Mouse (Mus musculus): Measurements from ENCODE around the gene T2. TPM values are rescaled to one million over a fixed set of nuclear protein-coding genes. Genes with fewer than 3 reads are reported as not detected.
"Not testable (repeated sequence)": the region's sequence is repeated elsewhere in the genome, so short reads cannot be mapped to it uniquely, and the experiment has no call there.

T2 gene
- polyA plus RNA-seq, 1 experiment, result not detected

GRCm38 (mm10) chr17:8390487-8390886 lies 34.7 kb downstream of the T2 start:
- 82% methylated on average over 4 of the region's 4 CpGs for WGBS
- H3K36me3 ChIP-seq (ENCODE audit: control insufficient read depth, insufficient read depth, low read length), result no peaks in the 10 kb centered on the region
- DNase-seq (ENCODE audit: low read depth in 1 of 2, low spot score in 2 of 2), result no peak
- TF ChIP-seq POLR2A (IDR thresholded peaks at IDR 0.05; ENCODE audit: low read depth, low read length), result no peak
- TF ChIP-seq CTCF (IDR thresholded peaks at IDR 0.05; ENCODE audit: extremely low read depth, insufficient read depth, insufficient read length, insufficient replicate concordance), result no peak
- no peak overlapping the region for H3K4me3 ChIP-seq (ENCODE audit: extremely low read depth, insufficient read depth, insufficient read length)
- H3K4me1 ChIP-seq (ENCODE audit: control insufficient read depth, insufficient read depth, insufficient read length), result peaks cover 4% of the 10 kb centered on the region; the same call in 1 of the 2 replicates
- no peak overlapping the region for H3K27ac ChIP-seq (ENCODE audit: insufficient read depth, low read length)
- H3K27me3 ChIP-seq (ENCODE audit: control insufficient read depth, insufficient read depth, low read length), result no peaks in the 10 kb centered on the region; the same call in 1 of the 2 replicates

DNA sequence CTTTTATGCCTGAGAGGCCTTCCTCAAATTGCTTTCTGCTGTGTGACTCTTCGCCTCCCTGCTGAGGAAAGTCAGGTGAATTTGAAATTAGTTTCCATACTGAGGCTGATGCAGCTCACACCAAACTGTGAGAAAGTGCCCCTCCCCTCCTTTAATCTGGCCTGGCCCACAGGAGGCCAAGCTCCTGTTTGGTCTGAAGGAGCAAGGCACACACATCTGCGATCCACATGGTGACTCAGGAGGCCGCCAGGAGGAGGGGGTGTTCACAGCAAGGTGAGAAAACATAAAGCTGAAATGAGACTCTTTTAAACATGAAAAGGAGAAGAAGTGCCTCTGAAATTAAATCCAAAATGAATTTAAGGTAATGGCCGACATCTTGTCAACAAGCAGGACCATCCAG lies 40.6 kb downstream of the T2 start:
- WGBS, result 85% methylated on average over 4 of the region's 4 CpGs
- H3K27me3 ChIP-seq (ENCODE audit: control insufficient read depth, insufficient read depth, low read length), result no peaks in the 10 kb centered on the region
- H3K27ac ChIP-seq (ENCODE audit: insufficient read depth, low read length), result no peak overlapping the region
- no peaks in the 10 kb centered on the region for H3K36me3 ChIP-seq (ENCODE audit: control insufficient read depth, insufficient read depth, low read length)
- TF ChIP-seq POLR2A (IDR thresholded peaks at IDR 0.05; ENCODE audit: low read depth, low read length), result no peak
- no peak for TF ChIP-seq CTCF (IDR thresholded peaks at IDR 0.05; ENCODE audit: extremely low read depth, insufficient read depth, insufficient read length, insufficient replicate concordance)
- H3K4me3 ChIP-seq (ENCODE audit: extremely low read depth, insufficient read depth, insufficient read length), result no peak overlapping the region
- no peaks in the 10 kb centered on the region for H3K4me1 ChIP-seq (ENCODE audit: control insufficient read depth, insufficient read depth, insufficient read length)
- DNase-seq (ENCODE audit: low read depth in 1 of 2, low spot score in 2 of 2), result no peak

DNA sequence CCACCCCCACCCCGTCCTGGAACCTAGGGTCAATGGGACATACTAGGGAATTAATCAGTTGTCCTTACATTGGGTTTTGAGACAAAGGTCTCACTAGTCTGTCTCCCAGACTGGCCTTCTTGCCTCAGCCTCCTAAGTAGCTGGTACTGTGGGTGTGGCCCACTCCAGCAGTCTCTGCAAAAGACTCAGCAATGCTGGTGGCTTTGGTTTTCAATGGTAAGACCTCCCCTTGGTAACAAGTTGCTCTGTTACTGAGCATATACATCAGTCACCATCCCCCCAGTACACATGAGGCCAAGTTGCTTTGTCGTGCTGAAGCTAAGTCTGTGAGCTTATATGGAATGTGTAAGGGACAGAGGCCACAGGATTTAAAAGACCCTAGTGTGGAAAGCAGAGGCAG lies 42.2 kb downstream of the T2 start:
- H3K27ac ChIP-seq (ENCODE audit: insufficient read depth, low read length), result no peak overlapping the region
- H3K27me3 ChIP-seq (ENCODE audit: control insufficient read depth, insufficient read depth, low read length), result no peaks in the 10 kb centered on the region
- no peaks in the 10 kb centered on the region for H3K36me3 ChIP-seq (ENCODE audit: control insufficient read depth, insufficient read depth, low read length)
- 79% methylated on average over 2 of the region's 2 CpGs for WGBS
- no peak overlapping the region for H3K4me3 ChIP-seq (ENCODE audit: extremely low read depth, insufficient read depth, insufficient read length)
- H3K4me1 ChIP-seq (ENCODE audit: control insufficient read depth, insufficient read depth, insufficient read length), result no peaks in the 10 kb centered on the region
- no peak for DNase-seq (ENCODE audit: low read depth in 1 of 2, low spot score in 2 of 2)
- TF ChIP-seq CTCF (IDR thresholded peaks at IDR 0.05; ENCODE audit: extremely low read depth, insufficient read depth, insufficient read length, insufficient replicate concordance) (no peak), POLR2A (IDR thresholded peaks at IDR 0.05; ENCODE audit: low read depth, low read length) (no peak)

GRCm38 (mm10) chr17:8403932-8404331 lies 48.1 kb downstream of the T2 start:
- DNase-seq (ENCODE audit: low read depth in 1 of 2, low spot score in 2 of 2); H3K4me1 ChIP-seq (ENCODE audit: control insufficient read depth, insufficient read depth, insufficient read length); H3K27ac ChIP-seq (ENCODE audit: insufficient read depth, low read length); H3K36me3 ChIP-seq (ENCODE audit: control insufficient read depth, insufficient read depth, low read length); H3K27me3 ChIP-seq (ENCODE audit: control insufficient read depth, insufficient read depth, low read length); H3K4me3 ChIP-seq (ENCODE audit: extremely low read depth, insufficient read depth, insufficient read length): not testable (repeated sequence)
- 57% methylated on average over 8 of the region's 8 CpGs for WGBS

- 72% methylated on average over 6 of the region's 6 CpGs for WGBS
- H3K27ac ChIP-seq (ENCODE audit: insufficient read depth, low read length), result no peak overlapping the region
- DNase-seq (ENCODE audit: low read depth in 1 of 2, low spot score in 2 of 2), result no peak
- H3K36me3 ChIP-seq (ENCODE audit: control insufficient read depth, insufficient read depth, low read length), result no peaks in the 10 kb centered on the region
- H3K4me3 ChIP-seq (ENCODE audit: extremely low read depth, insufficient read depth, insufficient read length), result no peak overlapping the region
- H3K27me3 ChIP-seq (ENCODE audit: control insufficient read depth, insufficient read depth, low read length), result no peaks in the 10 kb centered on the region
- TF ChIP-seq CTCF (IDR thresholded peaks at IDR 0.05; ENCODE audit: extremely low read depth, insufficient read depth, insufficient read length, insufficient replicate concordance) (no peak), POLR2A (IDR thresholded peaks at IDR 0.05; ENCODE audit: low read depth, low read length) (no peak)
- H3K4me1 ChIP-seq (ENCODE audit: control insufficient read depth, insufficient read depth, insufficient read length), result peaks cover 3% of the 10 kb centered on the region; the same call in 1 of the 2 replicates
Observed at GRCm38 (mm10) chr17:8406285-8406684, 50.5 kb downstream of the T2 start.

DNA sequence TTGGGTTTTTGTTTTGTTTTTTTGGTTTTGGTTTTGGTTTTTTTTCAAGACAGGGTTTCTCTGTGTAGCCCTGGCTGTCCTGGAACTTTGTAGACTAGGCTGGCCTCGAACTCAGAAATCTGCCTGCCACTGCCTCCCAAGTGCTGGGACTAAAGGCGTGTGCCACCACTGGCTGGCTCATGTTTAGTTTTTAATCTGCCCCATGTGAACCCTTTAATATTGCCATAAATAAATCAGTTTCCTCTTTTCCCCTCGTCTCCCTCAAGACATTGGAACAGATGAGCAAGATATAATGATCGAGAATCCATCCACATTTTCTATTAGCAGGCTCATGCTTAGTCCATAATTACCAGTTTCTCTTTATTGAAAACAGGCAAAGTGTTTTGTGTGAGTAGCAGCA lies 52.2 kb downstream of the T2 start:
- not testable (repeated sequence) for H3K36me3 ChIP-seq (ENCODE audit: control insufficient read depth, insufficient read depth, low read length); H3K4me1 ChIP-seq (ENCODE audit: control insufficient read depth, insufficient read depth, insufficient read length); H3K4me3 ChIP-seq (ENCODE audit: extremely low read depth, insufficient read depth, insufficient read length); DNase-seq (ENCODE audit: low read depth in 1 of 2, low spot score in 2 of 2); H3K27ac ChIP-seq (ENCODE audit: insufficient read depth, low read length); H3K27me3 ChIP-seq (ENCODE audit: control insufficient read depth, insufficient read depth, low read length)
- WGBS, result 66% methylated on average over 4 of the region's 4 CpGs

- no peaks in the 10 kb centered on the region for H3K27me3 ChIP-seq (ENCODE audit: control insufficient read depth, insufficient read depth, low read length)
- H3K4me3 ChIP-seq (ENCODE audit: extremely low read depth, insufficient read depth, insufficient read length), result no peak overlapping the region
- peaks cover 3% of the 10 kb centered on the region; the same call in 1 of the 2 replicates for H3K4me1 ChIP-seq (ENCODE audit: control insufficient read depth, insufficient read depth, insufficient read length)
- H3K27ac ChIP-seq (ENCODE audit: insufficient read depth, low read length), result no peak overlapping the region
- TF ChIP-seq POLR2A (IDR thresholded peaks at IDR 0.05; ENCODE audit: low read depth, low read length) (no peak), CTCF (IDR thresholded peaks at IDR 0.05; ENCODE audit: extremely low read depth, insufficient read depth, insufficient read length, insufficient replicate concordance) (no peak)
- WGBS, result 15% methylated on average over 16 of the region's 16 CpGs
- no peak for DNase-seq (ENCODE audit: low read depth in 1 of 2, low spot score in 2 of 2)
- no peaks in the 10 kb centered on the region for H3K36me3 ChIP-seq (ENCODE audit: control insufficient read depth, insufficient read depth, low read length)
Observed at GRCm38 (mm10) chr17:8408589-8409295, 53.0 kb downstream of the T2 start.
